Mouse (Mus musculus) 416B (cell line): ENCODE results near the gene Exosc9.

Source experiments
- DNase-seq: peaks from one replicate; pipeline ENCODE4 v3.0.0; 2011; ENCODE audit warnings: low read depth

Gene Exosc9

GRCm38 (mm10) chr3:36552406-36553047 is at the start of gene Exosc9:
Gene Exosc9 (plus strand): TSS chr3:36552606.
- peak; percentile 86 for DNase-seq

- DNase-seq = no peak
Measured at GRCm38 (mm10) chr3:36505306-36505705, 47.1 kb upstream of the Exosc9 start.

- no peak for DNase-seq
Measured at GRCm38 (mm10) chr3:36505809-36506735, 46.3 kb upstream of the Exosc9 start.

- DNase-seq = no peak
Measured at GRCm38 (mm10) chr3:36511491-36511890, 40.9 kb upstream of the Exosc9 start.

GRCm38 (mm10) chr3:36516196-36516595 is 36.2 kb upstream of the Exosc9 start:
- no peak for DNase-seq

- DNase-seq = no peak
Measured at GRCm38 (mm10) chr3:36521073-36522060, 31.0 kb upstream of the Exosc9 start, which contains the start of gene Gm11549. Gene Gm11549 (minus strand): TSS chr3:36521813.

- DNase-seq = no peak
Measured at GRCm38 (mm10) chr3:36522137-36522536, 30.3 kb upstream of the Exosc9 start.

- DNase-seq = no peak
Measured at GRCm38 (mm10) chr3:36524466-36524865, 27.9 kb upstream of the Exosc9 start.

- no peak for DNase-seq
Measured at GRCm38 (mm10) chr3:36530345-36530744, 22.1 kb upstream of the Exosc9 start.

- no peak for DNase-seq
Measured at GRCm38 (mm10) chr3:36530781-36531180, 21.6 kb upstream of the Exosc9 start.

- no peak for DNase-seq
Measured at GRCm38 (mm10) chr3:36531242-36531641, 21.2 kb upstream of the Exosc9 start.

GRCm38 (mm10) chr3:36531979-36532542 is 20.3 kb upstream of the Exosc9 start:
- no peak for DNase-seq

- DNase-seq = no peak
Measured at GRCm38 (mm10) chr3:36532738-36533137, 19.7 kb upstream of the Exosc9 start.

- peak; percentile 68 for DNase-seq
Measured at GRCm38 (mm10) chr3:36533201-36533672, 19.2 kb upstream of the Exosc9 start.

GRCm38 (mm10) chr3:36536041-36536440 is 16.4 kb upstream of the Exosc9 start:
- no peak for DNase-seq

GRCm38 (mm10) chr3:36537701-36538470 is 14.5 kb upstream of the Exosc9 start:
- no peak for DNase-seq

GRCm38 (mm10) chr3:36540756-36541155 is 11.7 kb upstream of the Exosc9 start:
- DNase-seq = no peak

GRCm38 (mm10) chr3:36541399-36541798 is 11.0 kb upstream of the Exosc9 start:
- no peak for DNase-seq

- no peak for DNase-seq
Measured at GRCm38 (mm10) chr3:36544961-36545360, 7.4 kb upstream of the Exosc9 start.

- no peak for DNase-seq
Measured at GRCm38 (mm10) chr3:36551343-36551742, 1.1 kb upstream of the Exosc9 start.
